Mouse (Mus musculus) bone marrow, adult 2 months (tissue): ENCODE data around the gene Bmper. TPM values are rescaled to one million over a fixed set of nuclear protein-coding genes. Genes with fewer than 3 reads are reported as not detected.

Experiments used
- H3K27ac ChIP-seq: fragments of 200-500 bp; 2 replicates; pipeline ENCODE4 v1.5.1; 2012; ENCODE audit warnings: low read depth, mild to moderate bottlenecking, control low read depth, inconsistent platforms, low read length; ENCODE audit not compliant: control insufficient read depth, poor library complexity, insufficient read depth
- H3K4me1 ChIP-seq: fragments of 200-500 bp; 2 replicates; pipeline ENCODE4 v1.6.1; 2011; ENCODE audit warnings: low read length; ENCODE audit not compliant: control insufficient read depth, insufficient read depth
- H3K4me3 ChIP-seq: fragments of 200-500 bp; replicated peaks from 2 replicates; pipeline ENCODE3; 2011; ENCODE audit warnings: mild to moderate bottlenecking, low read depth, low read length, control low read depth; ENCODE audit not compliant: control insufficient read depth
- CTCF ChIP-seq: fragments of 200-500 bp; IDR thresholded peaks from 2 replicates; pipeline ENCODE4 v1.5.1; 2011; ENCODE audit warnings: low read length, control low read depth; ENCODE audit not compliant: control insufficient read depth, insufficient read depth
- POLR2A ChIP-seq: fragments of 200-500 bp; IDR thresholded peaks from 2 replicates; pipeline ENCODE4 v1.6.1; 2011; ENCODE audit warnings: low read depth, mild to moderate bottlenecking, control low read depth, low read length, borderline replicate concordance; ENCODE audit not compliant: control insufficient read depth
- WGBS: fragments of 180-500 bp; shearing (Covaris S2); methylation state at CpG from one replicate; pipeline ENCODE4 v1.1.7; 2018; 5-methylcytosine and 5-hydroxymethylcytosine counted together
- polyA plus RNA-seq: library from polyadenylated mRNA; stranded (reverse); fragments of >200 nt; gene quantifications from 2 replicates; pipeline ENCODE4 v1.2.4, GENCODE M21; 2011; ENCODE audit warnings: low replicate concordance; ENCODE audit not compliant: missing spikeins, insufficient read depth, insufficient read length

Gene Bmper
- polyA plus RNA-seq, 1 experiment: not detected

DNA sequence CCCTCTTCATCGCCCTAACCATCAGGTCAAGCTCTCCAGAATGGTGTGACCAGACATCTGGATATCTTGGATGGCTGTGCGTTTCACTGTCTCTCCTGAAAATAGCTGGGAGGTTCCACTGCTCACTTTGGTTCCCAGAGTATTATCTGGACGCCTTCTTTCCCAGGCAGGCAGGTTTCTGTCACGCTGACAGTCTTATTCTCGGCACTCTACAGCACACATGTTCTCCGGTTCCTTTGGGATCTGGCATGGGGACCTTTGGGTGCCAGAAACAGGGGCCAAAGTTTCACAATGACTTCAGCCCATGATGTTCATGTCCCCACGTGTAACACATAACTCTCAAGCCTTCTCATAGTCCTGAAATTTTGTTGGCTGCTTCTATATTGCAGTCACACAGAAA is 173.3 kb downstream of the Bmper start:
- H3K27ac ChIP-seq: no peak overlapping the region
- no peaks in the 10 kb centered on the region for H3K4me1 ChIP-seq
- TF ChIP-seq POLR2A (no peak), CTCF (no peak)
- no peak overlapping the region for H3K4me3 ChIP-seq
- WGBS: 83% methylated on average over 7 of the region's 7 CpGs

DNA sequence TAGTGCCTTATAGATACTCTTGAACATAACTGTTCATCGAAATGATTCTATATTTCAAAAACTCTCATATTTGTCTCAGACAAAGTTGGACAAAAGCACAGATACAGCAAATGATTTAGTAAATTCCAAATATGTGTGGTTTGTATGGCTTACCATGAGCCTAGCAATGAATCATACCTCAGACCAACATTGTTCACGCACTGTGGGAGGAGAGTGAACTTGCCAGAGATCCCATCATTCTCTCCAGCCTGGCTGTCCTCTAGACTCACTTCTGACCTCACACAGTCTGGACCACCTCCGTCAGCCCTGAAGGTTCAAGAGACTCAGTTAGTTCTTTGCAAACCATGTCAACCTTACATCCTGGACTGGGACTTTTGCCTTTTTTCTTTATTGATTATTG is 175.0 kb downstream of the Bmper start:
- Histone ChIP-seq H3K27ac (no peak overlapping the region), H3K4me3 (no peak overlapping the region), H3K4me1 (no peaks in the 10 kb centered on the region)
- WGBS: 82% methylated on average over 3 of the region's 3 CpGs
- TF ChIP-seq POLR2A (no peak), CTCF (no peak)

DNA sequence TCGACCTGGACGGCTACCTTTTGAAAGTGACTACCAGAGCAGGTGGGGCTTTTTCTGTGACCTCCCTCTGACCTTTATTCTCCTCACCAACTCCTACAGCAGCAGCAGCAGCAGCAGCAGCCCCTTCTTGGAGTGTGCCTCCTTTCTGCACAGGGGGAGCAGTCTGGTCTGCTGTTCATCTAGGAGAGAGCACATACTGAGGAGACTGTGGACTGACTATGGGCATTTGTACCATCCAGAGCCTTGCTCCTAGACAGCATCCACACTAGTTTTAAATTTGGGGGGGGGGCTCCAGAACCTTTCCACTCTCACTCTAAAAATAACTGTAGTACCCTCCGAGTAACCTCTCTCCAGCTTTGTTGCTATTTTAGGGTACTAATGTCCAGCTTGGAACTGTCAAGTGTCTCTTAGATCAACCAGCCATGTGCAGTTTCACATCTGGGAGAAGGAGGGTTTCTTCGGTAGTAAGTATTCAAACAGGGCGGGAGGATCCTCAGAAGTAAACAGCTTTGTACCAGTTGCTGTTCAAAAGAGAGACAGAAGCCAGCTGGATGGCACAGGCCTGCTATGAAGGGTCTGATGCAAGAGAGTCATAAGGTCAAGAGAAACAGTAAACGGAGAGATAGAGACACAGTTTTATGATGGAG is 176.9 kb downstream of the Bmper start:
- TF ChIP-seq CTCF (no peak), POLR2A (no peak)
- no peaks in the 10 kb centered on the region for H3K4me1 ChIP-seq
- 78% methylated on average over 6 of the region's 6 CpGs for WGBS
- H3K4me3 ChIP-seq: no peak overlapping the region
- H3K27ac ChIP-seq: no peak overlapping the region

DNA sequence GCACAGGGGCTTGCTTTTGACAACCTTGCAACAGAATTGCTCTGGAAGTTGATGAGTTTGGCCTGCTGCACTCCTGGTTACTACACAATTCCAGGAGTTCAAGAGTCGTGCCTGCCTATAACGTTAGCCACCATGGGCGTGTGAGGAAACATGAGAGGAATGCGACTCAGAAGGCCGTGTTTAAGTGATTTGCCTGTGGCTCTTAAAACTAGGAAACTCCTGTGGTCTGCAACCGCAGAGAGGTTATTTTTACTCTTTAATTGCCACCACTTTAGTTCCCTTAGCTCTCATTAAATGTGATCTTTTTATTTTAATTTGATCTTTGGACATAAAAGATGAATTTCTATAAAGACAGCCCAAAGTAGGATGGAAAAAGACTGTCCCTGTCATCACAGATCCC is 184.5 kb downstream of the Bmper start:
- Histone ChIP-seq H3K4me1 (no peaks in the 10 kb centered on the region), H3K27ac (no peak overlapping the region), H3K4me3 (no peak overlapping the region)
- 52% methylated on average over 6 of the region's 6 CpGs for WGBS
- TF ChIP-seq POLR2A (no peak), CTCF (no peak)

DNA sequence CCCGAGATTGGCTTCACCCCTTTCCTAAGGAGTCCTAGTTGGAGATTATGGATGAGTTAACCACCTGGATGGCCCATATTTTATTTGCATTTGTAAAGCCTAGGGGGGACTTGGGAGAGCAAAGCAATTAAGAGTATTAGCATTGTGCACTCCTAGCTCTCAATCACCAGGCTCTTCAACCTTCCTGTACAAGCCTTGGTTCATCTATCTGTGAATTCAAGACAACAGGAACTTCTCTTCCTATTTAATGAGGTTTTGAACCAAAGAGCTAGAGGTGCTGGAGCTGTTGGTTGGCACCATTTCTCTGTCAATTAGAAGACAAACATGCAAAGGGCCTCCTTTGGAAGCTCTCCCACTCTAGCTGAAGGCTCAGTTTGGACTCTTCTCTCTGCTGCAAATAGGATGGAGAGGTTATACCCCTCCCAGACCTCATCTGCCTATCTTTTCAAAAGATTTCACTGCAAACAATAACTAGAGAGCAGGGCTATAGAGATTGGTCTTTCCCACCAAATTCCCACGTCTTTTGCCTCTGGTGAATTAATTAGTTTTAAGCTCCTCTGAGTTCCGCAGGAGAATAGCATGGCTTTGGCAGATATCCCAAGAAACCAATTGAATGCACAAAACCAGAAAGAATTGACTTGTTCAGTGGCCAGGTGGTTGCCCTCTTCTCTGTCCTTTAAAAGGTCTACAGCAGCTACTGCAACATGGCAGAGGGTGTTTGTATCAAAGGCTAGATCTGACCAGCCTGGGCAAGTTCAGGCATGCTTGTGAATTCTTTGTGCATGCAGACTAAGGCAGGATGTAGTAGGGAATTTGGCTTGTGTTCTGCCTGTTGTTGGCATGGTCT is 185.3 kb downstream of the Bmper start:
- Histone ChIP-seq H3K4me3 (no peak overlapping the region), H3K27ac (no peak overlapping the region), H3K4me1 (no peaks in the 10 kb centered on the region)
- 66% methylated on average over 3 of the region's 3 CpGs for WGBS
- TF ChIP-seq CTCF (no peak), POLR2A (no peak)

DNA sequence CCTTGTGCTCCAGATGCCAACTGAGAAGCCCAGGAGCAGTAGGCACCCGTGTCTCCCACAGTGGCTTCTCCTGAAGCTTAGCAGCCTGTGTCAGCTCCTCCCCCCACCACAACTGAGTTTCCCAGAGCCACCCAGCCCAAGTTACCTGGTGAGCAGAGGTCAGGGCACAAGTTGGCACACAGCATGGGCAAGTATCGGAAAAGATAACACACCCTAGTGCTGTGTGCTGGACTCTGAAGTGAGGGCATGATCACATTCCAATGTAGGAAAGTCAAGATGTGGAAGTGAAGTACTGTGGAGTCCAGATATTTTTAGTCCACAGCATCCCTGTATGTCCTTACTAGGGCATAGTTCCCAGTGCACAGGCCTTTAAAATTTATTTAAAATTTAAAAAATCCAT is 187.7 kb downstream of the Bmper start:
- TF ChIP-seq CTCF (no peak), POLR2A (no peak)
- H3K27ac ChIP-seq: no peak overlapping the region
- H3K4me3 ChIP-seq: no peak overlapping the region
- no peaks in the 10 kb centered on the region for H3K4me1 ChIP-seq
- 67% methylated on average over 2 of the region's 2 CpGs for WGBS

DNA sequence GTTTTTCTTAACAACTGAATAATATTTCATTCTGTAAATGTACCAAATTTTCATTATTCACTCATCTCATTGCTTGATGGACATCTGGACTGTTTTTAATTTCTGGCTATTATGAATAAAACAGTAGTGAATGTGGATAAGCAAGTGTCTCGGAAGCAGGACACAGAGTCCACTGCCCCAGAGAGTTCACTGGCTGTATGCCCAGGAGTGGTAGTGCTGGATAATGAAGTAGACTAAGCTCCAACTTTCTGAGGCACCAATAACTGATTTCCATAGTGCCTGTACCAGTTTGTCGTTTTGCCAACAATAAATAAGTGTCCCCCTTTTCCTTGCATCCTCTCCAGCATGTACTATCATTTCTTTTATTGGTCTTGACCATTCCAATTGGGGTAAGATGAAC is 190.1 kb downstream of the Bmper start:
- WGBS: 76% methylated on average over 2 of the region's 2 CpGs
- no peak for TF ChIP-seq CTCF
- TF ChIP-seq POLR2A: no peak

DNA sequence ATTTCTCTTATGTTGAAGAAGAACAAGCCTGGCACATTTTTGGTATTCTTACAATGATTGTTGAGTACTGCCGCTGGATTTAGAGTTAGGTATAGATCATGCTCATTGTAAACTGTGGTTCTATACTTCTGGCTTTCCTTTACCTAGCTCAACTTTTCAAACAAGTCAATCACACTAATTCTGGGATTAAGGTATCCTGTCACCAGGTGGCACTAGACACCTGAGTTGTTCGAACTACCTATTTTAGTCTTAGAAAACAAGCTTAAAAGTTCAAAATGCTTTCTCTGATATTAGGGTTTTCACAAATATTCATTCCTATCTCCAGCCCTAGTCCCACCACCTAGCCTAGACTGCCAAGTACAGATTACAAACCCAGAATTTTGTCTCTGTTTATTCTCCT is 196.2 kb downstream of the Bmper start:
- 79% methylated on average over 2 of the region's 2 CpGs for WGBS

More for the DNA sequence above, 190.1 kb downstream of the Bmper start:
- no peaks in the 10 kb centered on the region for H3K4me1 ChIP-seq
- no peak overlapping the region for H3K4me3 ChIP-seq
- no peak overlapping the region for H3K27ac ChIP-seq

More for the DNA sequence above, 196.2 kb downstream of the Bmper start:
- H3K4me3 ChIP-seq: no peak overlapping the region
- H3K4me1 ChIP-seq: no peaks in the 10 kb centered on the region
- H3K27ac ChIP-seq: no peak overlapping the region
- TF ChIP-seq CTCF (no peak), POLR2A (no peak)
